Mouse (Mus musculus) cerebellum, postnatal 10 days (tissue): ENCODE results near the gene Mrgprx1.

Experiments used
- DNase-seq, 2 experiments: peaks; one replicate each; pipeline ENCODE4 v3.0.0; 2021; ENCODE audit warnings: mixed read lengths in 2 of 2

Gene Mrgprx1

DNA sequence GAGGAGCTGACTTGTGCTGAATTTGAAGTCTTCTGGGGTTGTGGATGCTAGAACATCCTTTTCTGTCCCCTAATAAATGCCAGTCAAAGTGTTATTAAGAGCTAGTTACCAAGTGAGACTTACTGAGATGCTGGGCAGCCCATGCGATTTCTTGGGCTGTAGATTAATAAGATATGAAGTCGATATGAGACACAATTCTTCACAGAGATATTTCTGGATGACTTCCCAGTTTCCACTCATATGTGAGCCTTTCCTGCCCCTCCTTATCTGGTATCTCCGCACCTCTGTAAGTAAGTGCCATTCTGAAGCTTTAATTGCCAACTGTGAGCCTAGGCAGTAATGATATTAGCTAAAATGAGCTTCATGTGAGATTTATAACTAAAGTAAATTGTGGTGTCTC lies at the start of gene Mrgprx1:
Mrgprx1 (minus strand) TSS at position 101 of the 400 bp plus-strand sequence.
- DNase-seq, result no peak

DNA sequence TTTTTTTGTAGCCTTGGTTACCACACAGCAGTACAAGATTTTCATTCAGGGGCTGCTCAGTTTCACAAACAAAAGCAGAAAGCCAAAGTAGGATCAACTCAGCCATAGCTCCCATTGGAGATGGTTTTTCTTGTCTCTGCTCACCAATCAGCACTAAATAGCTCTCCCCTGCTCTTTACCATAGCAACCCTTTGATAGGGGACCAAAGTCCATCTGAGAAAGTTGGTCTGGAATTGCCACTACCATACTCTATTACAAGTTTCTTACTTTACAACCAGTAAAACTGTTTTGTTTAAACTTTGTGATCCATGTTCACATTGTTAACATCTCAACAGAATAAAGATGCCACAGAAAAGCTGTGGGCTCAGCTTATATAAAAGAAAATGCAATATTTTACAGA lies 48.1 kb upstream of the Mrgprx1 start:
- DNase-seq, result no peak

DNA sequence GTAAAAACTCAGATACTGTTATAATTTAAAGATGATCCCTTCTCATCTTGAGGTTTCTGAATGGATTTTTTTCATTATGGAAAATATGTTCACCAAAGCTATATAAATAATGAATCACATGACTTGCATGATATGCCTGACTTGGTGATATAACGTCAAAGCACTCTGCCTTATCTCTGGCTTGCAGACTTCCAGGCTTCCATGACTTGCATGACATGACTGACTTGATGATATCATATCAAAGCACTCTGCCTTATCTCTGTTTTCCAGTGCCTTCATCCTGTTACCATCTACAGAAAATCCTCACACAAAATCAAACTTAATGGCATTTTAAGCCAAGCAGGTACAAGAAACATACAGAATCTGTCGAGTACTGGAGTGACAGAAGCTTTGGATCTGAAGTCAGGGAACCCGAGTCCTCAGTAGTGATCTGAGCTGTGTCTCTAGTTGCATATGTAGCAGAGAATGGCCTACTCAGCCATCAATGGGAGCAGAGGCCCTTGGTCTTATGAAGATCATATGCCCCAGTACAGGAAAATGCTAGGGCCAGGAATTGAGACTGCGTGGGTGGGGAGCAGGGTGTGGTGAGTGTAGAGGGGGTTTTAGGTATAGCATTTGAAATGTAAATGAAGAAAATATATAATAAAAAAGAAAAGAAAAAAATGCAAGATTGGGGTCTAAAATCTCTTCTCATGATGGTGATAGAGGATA lies 19.2 kb upstream of the Mrgprx1 start:
- DNase-seq, result no peak

DNA sequence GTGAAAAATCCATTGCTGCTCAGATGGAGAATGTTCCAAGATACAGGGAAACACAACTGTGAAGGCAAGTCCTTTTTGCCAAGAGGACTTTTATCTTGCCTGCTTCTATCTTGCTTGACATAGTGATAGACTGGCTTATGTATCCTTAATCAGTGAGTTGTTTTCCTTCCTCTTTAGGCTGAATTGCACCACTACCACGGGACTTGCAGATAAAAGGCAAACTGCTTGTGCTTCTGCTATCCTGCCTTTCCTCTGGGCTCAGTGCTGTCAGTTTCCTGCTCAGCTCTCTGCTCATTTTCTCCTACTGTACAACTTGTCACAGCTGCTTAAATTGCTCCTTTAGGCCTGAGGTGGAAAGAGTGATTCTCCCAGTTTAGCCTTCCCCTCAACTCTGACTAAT lies 16.6 kb upstream of the Mrgprx1 start:
- no peak for DNase-seq

DNA sequence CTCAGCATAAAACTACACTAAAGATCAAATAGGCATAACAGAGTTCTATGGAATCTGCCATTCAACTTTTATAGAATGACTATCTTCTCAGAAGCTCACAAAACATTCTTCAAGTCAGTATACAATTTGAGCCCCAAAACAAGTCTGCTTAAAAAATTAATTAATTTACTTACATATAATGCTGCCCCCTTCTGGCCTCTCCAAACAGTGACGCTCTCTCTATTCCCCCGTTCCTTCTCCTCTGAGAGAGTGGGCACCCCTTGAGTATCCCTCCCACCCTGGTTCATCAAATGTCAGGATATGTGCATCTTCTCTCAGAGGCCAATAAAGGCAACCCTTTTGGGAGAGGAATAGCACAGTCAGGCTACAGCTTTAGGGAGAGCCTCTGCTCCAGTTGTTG lies 9.5 kb downstream of the Mrgprx1 start:
- DNase-seq, result no peak

DNA sequence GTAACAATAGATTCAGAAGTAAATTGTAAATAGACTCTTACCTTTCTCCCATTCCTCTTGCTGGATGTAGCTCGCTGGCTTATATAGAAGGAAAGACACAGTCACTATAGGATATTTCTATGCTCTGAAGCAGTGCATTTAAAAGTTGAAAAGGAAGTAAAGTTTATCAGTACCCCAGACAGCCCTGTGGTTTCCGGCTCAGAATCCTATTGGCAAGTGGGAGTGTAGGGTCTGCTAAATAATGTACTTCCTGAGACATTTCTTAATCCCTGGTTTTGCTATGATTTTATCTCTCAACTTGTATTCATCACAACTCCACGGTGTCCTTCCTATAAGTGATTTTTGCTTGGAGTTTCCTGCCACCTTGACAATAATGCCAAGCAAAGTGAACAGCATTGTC lies 31.7 kb downstream of the Mrgprx1 start:
- no peak for DNase-seq

DNA sequence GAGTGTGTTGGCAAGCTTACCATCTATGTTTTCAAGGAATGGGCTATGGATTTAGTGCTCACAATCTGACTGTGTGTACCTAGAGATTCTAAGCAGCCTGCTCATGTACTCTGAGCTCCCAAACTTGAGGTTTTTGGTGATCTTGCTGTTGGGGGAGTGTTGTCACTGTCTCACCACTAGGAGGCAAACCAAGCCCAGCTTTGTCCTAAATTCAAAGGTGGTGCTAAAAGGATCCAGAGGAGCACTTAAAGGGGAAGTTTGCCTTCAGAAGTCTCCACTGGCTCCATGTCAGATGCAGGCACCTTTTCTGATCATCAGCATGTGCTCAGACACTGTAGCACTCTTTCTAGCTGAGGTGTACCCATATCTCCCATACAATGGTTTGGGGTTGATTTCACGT lies 40.6 kb downstream of the Mrgprx1 start:
- DNase-seq, result no peak

DNA sequence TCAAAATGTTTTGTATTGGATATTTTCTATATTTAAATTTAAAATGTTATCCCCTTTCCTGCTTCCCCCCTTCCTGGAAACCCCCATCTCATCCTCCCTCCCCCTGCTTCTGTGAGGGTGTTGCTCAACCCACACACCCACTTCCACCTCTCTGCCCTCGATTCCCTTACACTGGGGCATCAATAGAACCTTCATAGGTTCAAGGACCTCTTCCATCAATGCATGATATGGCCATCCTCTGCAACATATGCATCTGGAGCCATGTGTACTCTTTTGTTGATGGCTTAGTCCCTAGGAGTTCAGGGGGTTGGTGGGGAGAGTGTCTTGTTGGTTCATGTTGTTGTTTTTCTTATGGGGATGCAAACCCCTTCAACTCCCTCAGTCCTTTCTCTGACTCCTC lies 45.4 kb downstream of the Mrgprx1 start, which contains the start of gene Mrgpra4:
Mrgpra4 (minus strand) TSS at position 101 of the 400 bp plus-strand sequence.
- no peak for DNase-seq
